Mouse (Mus musculus): Measurements from ENCODE around the gene Adcy6. TPM values are rescaled to one million over a fixed set of nuclear protein-coding genes. Genes with fewer than 3 reads are reported as not detected.
"Not testable (repeated sequence)": the region's sequence is repeated elsewhere in the genome, so short reads cannot be mapped to it uniquely, and the experiment has no call there.

Gene Adcy6
- polyA plus RNA-seq, 1 experiment from 2014 or later, result 10.1 TPM

DNA sequence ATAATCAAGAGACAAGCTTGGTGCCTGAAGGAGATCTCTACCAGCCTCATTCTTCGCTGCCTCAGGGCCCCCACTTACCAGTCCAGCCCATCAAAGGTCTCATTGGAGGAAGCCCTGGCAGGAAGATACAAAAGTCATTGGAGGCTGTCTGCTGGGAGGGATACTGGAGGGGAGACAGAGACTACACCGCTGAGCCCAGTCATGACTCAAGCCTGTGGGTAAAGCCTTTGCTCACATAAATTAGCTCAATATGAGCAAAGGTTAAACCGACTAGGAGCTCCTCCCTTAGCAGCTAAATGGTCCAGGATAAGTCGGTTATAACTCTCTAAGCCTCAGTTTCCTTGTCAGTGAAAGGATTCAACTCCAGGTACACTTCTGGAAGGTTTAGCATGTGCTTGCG is 14.8 kb downstream of the Adcy6 start:
- Histone ChIP-seq H3K4me2 (ENCODE audit: low read length) (no peak overlapping the region), H3K27ac (ENCODE audit: low read depth, low read length) (no peak overlapping the region), H3K36me3 (ENCODE audit: control insufficient read depth, insufficient read depth, low read length) (peaks cover 47% of the 10 kb centered on the region), H3K4me3 (ENCODE audit: low read length) (no peak overlapping the region), H3K27me3 (replicated peaks; ENCODE audit: control insufficient read depth, insufficient read depth, low read length) (no peaks in the 10 kb centered on the region), H3K4me1 (ENCODE audit: control insufficient read depth, insufficient read depth, low read depth, low read length) (no peaks in the 10 kb centered on the region), H3K9me3 (ENCODE audit: control insufficient read depth, low read length) (no peaks in the 10 kb centered on the region), H3K9ac (ENCODE audit: low read depth, low read length) (no peak overlapping the region)
- 95% methylated on average over 5 of the region's 5 CpGs for WGBS
- no peak for ATAC-seq

DNA sequence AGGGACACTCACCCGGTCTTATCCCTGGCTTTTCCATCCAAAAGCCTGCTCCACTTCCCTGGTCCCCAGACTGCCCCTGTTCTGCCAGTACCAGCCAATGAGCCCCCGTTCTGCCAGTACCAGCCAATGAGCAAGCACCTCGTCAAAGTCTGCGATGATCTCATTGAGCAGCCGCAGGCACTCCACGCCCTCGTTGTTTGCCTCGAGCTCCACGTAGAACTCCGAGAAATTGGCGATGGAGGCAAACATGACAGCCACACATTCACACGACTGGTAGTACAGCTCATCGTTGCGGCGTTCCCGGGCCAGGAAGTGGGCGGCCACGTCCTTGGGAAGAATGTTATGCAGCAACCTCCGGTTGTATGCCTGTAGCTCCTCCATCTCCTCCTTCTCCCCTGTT is 15.7 kb downstream of the Adcy6 start:
- Histone ChIP-seq H3K4me3 (ENCODE audit: low read length) (no peak overlapping the region), H3K4me1 (ENCODE audit: control insufficient read depth, insufficient read depth, low read depth, low read length) (no peaks in the 10 kb centered on the region), H3K27ac (ENCODE audit: low read depth, low read length) (no peak overlapping the region), H3K9ac (ENCODE audit: low read depth, low read length) (no peak overlapping the region), H3K36me3 (ENCODE audit: control insufficient read depth, insufficient read depth, low read length) (peaks cover 47% of the 10 kb centered on the region), H3K9me3 (ENCODE audit: control insufficient read depth, low read length) (no peaks in the 10 kb centered on the region), H3K4me2 (ENCODE audit: low read length) (no peak overlapping the region), H3K27me3 (replicated peaks; ENCODE audit: control insufficient read depth, insufficient read depth, low read length) (no peaks in the 10 kb centered on the region)
- ATAC-seq, result no peak
- 82% methylated on average over 19 of the region's 19 CpGs for WGBS

DNA sequence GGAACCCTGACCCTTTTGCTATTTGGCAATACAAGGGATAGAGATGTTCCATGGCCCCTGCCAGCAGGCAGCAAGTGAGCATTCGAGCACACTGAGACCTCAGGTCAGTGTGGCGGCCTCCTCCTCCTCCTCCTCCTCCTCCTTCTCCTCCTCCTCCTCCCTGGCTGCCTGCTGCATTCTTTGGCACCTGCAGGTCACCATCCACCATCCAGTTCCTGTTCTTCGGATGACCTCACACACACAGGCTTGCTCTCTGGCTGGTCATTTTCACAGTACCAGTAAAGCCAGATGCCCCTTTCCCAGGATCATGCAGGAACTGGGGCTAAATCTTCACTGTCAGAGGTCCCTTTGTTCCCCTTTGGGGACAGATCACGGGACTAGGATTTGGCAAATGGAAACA is 18.5 kb downstream of the Adcy6 start:
- Histone ChIP-seq H3K27ac (ENCODE audit: low read depth, low read length) (no peak overlapping the region), H3K9me3 (ENCODE audit: control insufficient read depth, low read length) (no peaks in the 10 kb centered on the region), H3K9ac (ENCODE audit: low read depth, low read length) (no peak overlapping the region), H3K36me3 (ENCODE audit: control insufficient read depth, insufficient read depth, low read length) (peaks cover 37% of the 10 kb centered on the region), H3K4me1 (ENCODE audit: control insufficient read depth, insufficient read depth, low read depth, low read length) (no peaks in the 10 kb centered on the region), H3K27me3 (replicated peaks; ENCODE audit: control insufficient read depth, insufficient read depth, low read length) (no peaks in the 10 kb centered on the region), H3K4me3 (ENCODE audit: low read length) (no peak overlapping the region), H3K4me2 (ENCODE audit: low read length) (no peak overlapping the region)
- WGBS, result 59% methylated on average over 4 of the region's 4 CpGs
- no peak for ATAC-seq

DNA sequence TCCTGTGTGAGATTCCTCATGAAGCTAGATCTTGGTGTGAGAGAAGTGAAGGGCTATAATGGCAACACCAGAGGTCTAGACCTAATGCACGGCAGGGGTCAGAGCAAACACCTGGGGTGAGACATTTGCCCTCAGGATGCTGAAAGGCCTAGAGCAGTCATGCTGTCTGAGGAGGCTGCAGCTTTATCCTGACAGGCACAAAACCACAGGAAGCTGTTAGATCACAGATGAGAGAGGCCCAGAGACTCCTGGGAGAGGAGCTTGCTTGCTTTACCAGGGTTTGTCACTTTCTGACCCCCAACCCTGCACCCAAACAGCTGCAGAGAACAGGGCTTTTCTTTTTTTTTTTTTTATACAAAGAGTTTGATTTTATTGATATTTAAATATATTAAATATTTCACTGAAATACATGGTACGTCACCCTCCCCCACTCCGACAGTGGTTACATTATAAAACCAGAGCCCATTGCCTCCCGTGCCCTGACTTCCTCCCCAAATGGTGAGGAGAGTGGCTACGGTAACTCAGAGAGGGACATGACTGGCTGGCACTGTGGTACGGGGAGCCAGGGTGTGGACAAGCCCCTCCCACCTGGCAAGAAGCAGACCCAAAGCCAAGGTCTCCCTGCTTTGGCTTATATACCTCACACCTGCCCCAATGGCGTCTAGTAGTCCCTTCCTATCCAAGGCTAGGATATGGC is 20.1 kb downstream of the Adcy6 start:
- H3K4me3 ChIP-seq (ENCODE audit: low read length), result no peak overlapping the region
- H3K36me3 ChIP-seq (ENCODE audit: control insufficient read depth, insufficient read depth, low read length), result peaks cover 25% of the 10 kb centered on the region
- H3K4me1 ChIP-seq (ENCODE audit: control insufficient read depth, insufficient read depth, low read depth, low read length), result no peaks in the 10 kb centered on the region
- no peak for ATAC-seq
- 77% methylated on average over 7 of the region's 7 CpGs for WGBS
- H3K27me3 ChIP-seq (replicated peaks; ENCODE audit: control insufficient read depth, insufficient read depth, low read length), result no peaks in the 10 kb centered on the region
- no peak overlapping the region for H3K27ac ChIP-seq (ENCODE audit: low read depth, low read length)
- H3K9me3 ChIP-seq (ENCODE audit: control insufficient read depth, low read length), result no peaks in the 10 kb centered on the region
- no peak overlapping the region for H3K9ac ChIP-seq (ENCODE audit: low read depth, low read length)
- no peak overlapping the region for H3K4me2 ChIP-seq (ENCODE audit: low read length)

DNA sequence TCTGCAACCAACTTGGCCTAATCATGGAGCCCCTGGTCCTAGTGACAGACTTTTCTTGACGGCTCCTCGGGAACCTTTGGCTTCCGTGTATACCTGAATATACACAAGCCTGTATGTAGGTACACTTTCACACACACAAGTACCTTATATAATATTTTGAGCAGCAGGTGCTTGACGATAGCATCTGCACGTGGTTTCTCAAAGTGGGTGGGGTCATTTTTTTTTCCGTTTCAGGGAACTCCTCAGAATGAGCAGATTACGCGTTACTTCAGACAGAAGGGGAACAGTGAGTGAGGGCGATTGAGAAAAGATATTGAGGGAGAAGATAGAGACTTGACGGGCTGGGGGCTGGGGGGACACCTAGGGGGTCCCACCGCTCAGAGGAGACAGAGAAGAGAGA is 22.1 kb downstream of the Adcy6 start:
- Histone ChIP-seq H3K4me1 (ENCODE audit: control insufficient read depth, insufficient read depth, low read depth, low read length) (no peaks in the 10 kb centered on the region), H3K27ac (ENCODE audit: low read depth, low read length) (no peak overlapping the region), H3K4me3 (ENCODE audit: low read length) (no peak overlapping the region), H3K36me3 (ENCODE audit: control insufficient read depth, insufficient read depth, low read length) (peaks cover 12% of the 10 kb centered on the region), H3K27me3 (replicated peaks; ENCODE audit: control insufficient read depth, insufficient read depth, low read length) (no peaks in the 10 kb centered on the region), H3K4me2 (ENCODE audit: low read length) (no peak overlapping the region), H3K9ac (ENCODE audit: low read depth, low read length) (no peak overlapping the region), H3K9me3 (ENCODE audit: control insufficient read depth, low read length) (no peaks in the 10 kb centered on the region)
- no peak for ATAC-seq
- 89% methylated on average over 11 of the region's 11 CpGs for WGBS

DNA sequence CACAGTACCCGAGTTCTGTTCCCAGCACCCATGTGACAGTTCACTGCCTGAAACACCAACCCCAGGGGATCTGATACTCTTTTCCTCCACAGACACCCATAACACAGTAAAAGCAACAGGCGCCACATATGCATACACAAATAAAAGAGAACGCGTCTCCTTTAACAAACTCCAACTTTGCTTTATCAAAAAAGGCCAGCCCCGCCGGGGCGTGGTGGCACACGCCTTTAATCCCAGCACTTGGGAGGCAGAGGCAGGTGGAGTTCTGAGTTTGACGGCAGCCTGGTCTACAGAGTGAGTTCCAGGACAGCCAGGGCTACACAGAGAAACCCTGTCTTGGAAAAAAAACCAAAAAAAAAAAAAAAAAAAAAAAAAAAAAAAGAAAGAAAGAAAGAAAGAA is 23.7 kb downstream of the Adcy6 start:
- H3K4me3 ChIP-seq (ENCODE audit: low read length); H3K9ac ChIP-seq (ENCODE audit: low read depth, low read length); ATAC-seq; H3K36me3 ChIP-seq (ENCODE audit: control insufficient read depth, insufficient read depth, low read length); H3K4me2 ChIP-seq (ENCODE audit: low read length); H3K4me1 ChIP-seq (ENCODE audit: control insufficient read depth, insufficient read depth, low read depth, low read length); H3K27ac ChIP-seq (ENCODE audit: low read depth, low read length); H3K9me3 ChIP-seq (ENCODE audit: control insufficient read depth, low read length); H3K27me3 ChIP-seq (replicated peaks; ENCODE audit: control insufficient read depth, insufficient read depth, low read length): not testable (repeated sequence)
- WGBS, result 78% methylated on average over 9 of the region's 9 CpGs

DNA sequence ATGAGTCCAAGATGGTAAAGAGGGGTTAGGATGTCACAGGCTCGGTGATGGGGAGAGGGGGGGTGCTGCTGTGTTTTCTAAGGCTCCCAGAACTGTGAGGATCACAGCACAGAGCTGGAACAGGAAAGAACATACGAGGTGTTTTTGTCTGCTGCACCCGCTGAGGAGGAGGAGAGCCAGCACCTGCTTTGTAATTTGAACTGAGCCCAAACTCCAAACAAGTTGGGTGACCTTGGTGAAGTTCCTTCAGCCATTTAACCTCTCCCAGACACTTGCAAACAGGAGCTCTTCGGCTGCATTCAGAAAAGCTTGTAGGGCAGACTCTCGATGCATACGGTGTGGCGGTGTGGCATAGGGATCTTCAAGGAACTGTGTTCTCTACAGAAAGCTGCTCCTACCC is 24.5 kb downstream of the Adcy6 start:
- H3K27ac ChIP-seq (ENCODE audit: low read depth, low read length), result no peak overlapping the region
- no peaks in the 10 kb centered on the region for H3K4me1 ChIP-seq (ENCODE audit: control insufficient read depth, insufficient read depth, low read depth, low read length)
- no peak for ATAC-seq
- H3K4me2 ChIP-seq (ENCODE audit: low read length), result no peak overlapping the region
- H3K36me3 ChIP-seq (ENCODE audit: control insufficient read depth, insufficient read depth, low read length), result no peaks in the 10 kb centered on the region
- no peak overlapping the region for H3K9ac ChIP-seq (ENCODE audit: low read depth, low read length)
- H3K4me3 ChIP-seq (ENCODE audit: low read length), result no peak overlapping the region
- WGBS, result 43% methylated on average over 7 of the region's 7 CpGs
- no peaks in the 10 kb centered on the region for H3K9me3 ChIP-seq (ENCODE audit: control insufficient read depth, low read length)
- no peaks in the 10 kb centered on the region for H3K27me3 ChIP-seq (replicated peaks; ENCODE audit: control insufficient read depth, insufficient read depth, low read length)

DNA sequence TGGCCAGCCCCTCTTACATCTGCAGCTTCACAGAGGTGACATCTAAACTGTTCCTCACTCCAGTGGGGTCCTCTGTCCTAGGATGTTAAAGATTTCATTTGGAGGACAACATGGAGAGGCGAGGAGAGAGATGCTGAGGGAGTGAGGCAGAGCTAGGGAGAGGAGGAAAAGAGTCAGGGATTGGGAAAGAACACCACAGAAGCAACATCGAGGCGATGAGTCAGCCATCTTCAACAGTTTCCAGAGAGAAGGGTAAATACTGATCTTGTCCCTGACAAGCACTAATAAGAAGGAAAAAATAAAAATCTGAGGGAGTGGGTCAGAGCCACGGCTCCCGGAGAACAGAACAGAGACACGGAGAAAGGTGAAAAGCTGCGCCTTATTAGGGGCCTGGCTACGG is 26.9 kb downstream of the Adcy6 start:
- no peak overlapping the region for H3K27ac ChIP-seq (ENCODE audit: low read depth, low read length)
- H3K27me3 ChIP-seq (replicated peaks; ENCODE audit: control insufficient read depth, insufficient read depth, low read length), result no peaks in the 10 kb centered on the region
- ATAC-seq, result no peak
- no peaks in the 10 kb centered on the region for H3K9me3 ChIP-seq (ENCODE audit: control insufficient read depth, low read length)
- H3K9ac ChIP-seq (ENCODE audit: low read depth, low read length), result no peak overlapping the region
- H3K4me3 ChIP-seq (ENCODE audit: low read length), result no peak overlapping the region
- no peak overlapping the region for H3K4me2 ChIP-seq (ENCODE audit: low read length)
- 84% methylated on average over 8 of the region's 8 CpGs for WGBS
- no peaks in the 10 kb centered on the region for H3K36me3 ChIP-seq (ENCODE audit: control insufficient read depth, insufficient read depth, low read length)
- no peaks in the 10 kb centered on the region for H3K4me1 ChIP-seq (ENCODE audit: control insufficient read depth, insufficient read depth, low read depth, low read length)

DNA sequence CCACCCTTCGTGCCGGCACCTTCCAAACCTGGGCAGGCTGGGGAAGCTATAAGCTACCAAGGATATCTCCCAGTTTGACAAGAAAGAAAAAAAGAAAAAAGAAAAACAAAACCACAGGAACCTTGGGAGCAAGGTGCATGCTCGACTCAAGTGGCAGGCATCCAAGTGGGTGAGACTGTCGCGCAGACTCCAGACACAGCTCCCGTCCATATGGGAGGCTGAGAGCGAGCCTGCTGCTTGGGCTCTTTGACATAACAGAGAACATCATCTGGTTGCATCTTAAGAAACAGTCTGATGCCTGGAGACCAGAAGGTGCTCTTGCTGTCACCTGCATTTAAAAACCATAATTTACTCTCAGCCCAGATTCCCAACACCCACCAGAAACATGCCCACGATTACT is 27.5 kb downstream of the Adcy6 start:
- Histone ChIP-seq H3K4me1 (ENCODE audit: control insufficient read depth, insufficient read depth, low read depth, low read length) (no peaks in the 10 kb centered on the region), H3K27me3 (replicated peaks; ENCODE audit: control insufficient read depth, insufficient read depth, low read length) (no peaks in the 10 kb centered on the region), H3K36me3 (ENCODE audit: control insufficient read depth, insufficient read depth, low read length) (no peaks in the 10 kb centered on the region), H3K4me3 (ENCODE audit: low read length) (no peak overlapping the region), H3K9ac (ENCODE audit: low read depth, low read length) (no peak overlapping the region), H3K9me3 (ENCODE audit: control insufficient read depth, low read length) (no peaks in the 10 kb centered on the region), H3K4me2 (ENCODE audit: low read length) (no peak overlapping the region), H3K27ac (ENCODE audit: low read depth, low read length) (no peak overlapping the region)
- ATAC-seq, result no peak
- WGBS, result 73% methylated on average over 8 of the region's 8 CpGs

Data from hindbrain, embryonic 16.5 days (tissue).